Mouse (Mus musculus) neural tube, embryonic 12.5 days (tissue): ENCODE data around the gene Dpep2nb. TPM values are rescaled to one million over a fixed set of nuclear protein-coding genes. Genes with fewer than 3 reads are reported as not detected.

ENCODE experiments used
- microRNA-seq: library from miRNA; unstranded; fragments of <30 nt; microRNA quantifications from one replicate; pipeline ENCODE4, GENCODE M21; 2017
- polyA plus RNA-seq: library from polyadenylated mRNA; unstranded; fragments of >200 nt; fragmentation: Nextera tagmentation; extraction: Ambion mirVana; gene quantifications from 2 replicates; pipeline ENCODE4 v1.2.1, GENCODE M21; 2016

Gene Dpep2nb
- polyA plus RNA-seq, 1 experiment from 2014 or later: not detected

Small RNA genes within 50 kb of the gene (microRNA-seq; reads per million reads assigned to microRNA genes)
- gene Mir7074: not detected

Other genes starting within 250 kb of the Dpep2nb start
- gene Gfod2, start 247.3 kb downstream of the Dpep2nb start, polyA plus RNA-seq: 63.1 and 64.6 TPM in 2 replicates
- 14.6 and 15.2 TPM in 2 replicates for gene Ranbp10, start 178.6 kb downstream of the Dpep2nb start, polyA plus RNA-seq
- 0.24 and 0.27 TPM in 2 replicates for gene Tsnaxip1, start 178.2 kb downstream of the Dpep2nb start, polyA plus RNA-seq
- gene Cenpt, start 152.7 kb downstream of the Dpep2nb start, polyA plus RNA-seq: 58.6 and 61.8 TPM in 2 replicates
- gene Thap11, start 150.8 kb downstream of the Dpep2nb start, polyA plus RNA-seq: 73.0 and 77.7 TPM in 2 replicates
- 238 and 249 TPM in 2 replicates for gene Nutf2, start 145.4 kb downstream of the Dpep2nb start, polyA plus RNA-seq
- 62.0 and 63.1 TPM in 2 replicates for gene Edc4, start 125.1 kb downstream of the Dpep2nb start, polyA plus RNA-seq
- 0.73 TPM in 1 of 2 replicates, not detected in the other for gene Nrn1l, start 112.4 kb downstream of the Dpep2nb start, polyA plus RNA-seq
- gene Pskh1, start 105.5 kb downstream of the Dpep2nb start, polyA plus RNA-seq: 20.0 and 20.8 TPM in 2 replicates
- 2.3 and 2.4 TPM in 2 replicates for gene Ctrl, start 72.1 kb downstream of the Dpep2nb start, polyA plus RNA-seq
- gene Psmb10, start 67.5 kb downstream of the Dpep2nb start, polyA plus RNA-seq: 27.9 and 30.7 TPM in 2 replicates
- 0.85 and 0.98 TPM in 2 replicates for gene Lcat, start 62.6 kb downstream of the Dpep2nb start, polyA plus RNA-seq
- 11.8 and 13.9 TPM in 2 replicates for gene Slc12a4, start 39.9 kb downstream of the Dpep2nb start, polyA plus RNA-seq
- not detected in 2 replicates for gene Dpep3, start 26.5 kb downstream of the Dpep2nb start, polyA plus RNA-seq
- 17.9 and 19.6 TPM in 2 replicates for gene Dus2, start 14.6 kb downstream of the Dpep2nb start, polyA plus RNA-seq
- 19.7 and 20.9 TPM in 2 replicates for gene Ddx28, start 5.9 kb upstream of the Dpep2nb start, polyA plus RNA-seq
- gene Nfatc3, start 52.9 kb upstream of the Dpep2nb start, polyA plus RNA-seq: 4.4 and 5.6 TPM in 2 replicates
- gene Esrp2, start 131.0 kb upstream of the Dpep2nb start, polyA plus RNA-seq: 1.1 and 1.6 TPM in 2 replicates
- gene Pla2g15, start 144.4 kb upstream of the Dpep2nb start, polyA plus RNA-seq: 17.6 and 18.4 TPM in 2 replicates
- gene Slc7a6, start 162.9 kb upstream of the Dpep2nb start, polyA plus RNA-seq: 71.2 and 73.9 TPM in 2 replicates
- gene Slc7a6os, start 205.0 kb upstream of the Dpep2nb start, polyA plus RNA-seq: 44.1 and 46.2 TPM in 2 replicates
- gene Prmt7, start 205.0 kb upstream of the Dpep2nb start, polyA plus RNA-seq: 59.1 and 60.4 TPM in 2 replicates